Mouse (Mus musculus): Measurements from ENCODE around the gene Tnnt1. TPM values are rescaled to one million over a fixed set of nuclear protein-coding genes. Genes with fewer than 3 reads are reported as not detected.
A peak's percentile ranks its signal among the peaks of the same experiment; 100 is the strongest.

Gene Tnnt1
- polyA plus RNA-seq, 1 experiment from 2014 or later, result 6.3 TPM

GRCm38 (mm10) chr7:4502421-4503090, 13.6 kb downstream of the Tnnt1 start:
- 13% methylated on average over 14 of the region's 14 CpGs for WGBS
- Histone ChIP-seq H3K4me2 (peak overlapping the region; percentile 80), H3K9ac (peak overlapping the region; percentile 92; the same call in 1 of the 2 replicates), H3K27ac (ENCODE audit: low read depth) (peak overlapping the region; percentile 91; the same call in 1 of the 2 replicates), H3K4me3 (ENCODE audit: low read depth, low read length) (peak overlapping the region; percentile 87), H3K36me3 (ENCODE audit: insufficient read depth) (no peaks in the 10 kb centered on the region), H3K27me3 (ENCODE audit: insufficient read depth, low read length) (no peaks in the 10 kb centered on the region), H3K9me3 (ENCODE audit: low read depth, low read length) (no peaks in the 10 kb centered on the region), H3K4me1 (ENCODE audit: insufficient read depth) (peaks cover 12% of the 10 kb centered on the region)
- ATAC-seq (ENCODE audit: insufficient read depth), result peak; percentile 3; the same call in 1 of the 2 replicates
- no peak for TF ChIP-seq CTCF (IDR thresholded peaks at IDR 0.05; ENCODE audit: low read depth)
- peak; percentile 73 for DNase-seq

DNA sequence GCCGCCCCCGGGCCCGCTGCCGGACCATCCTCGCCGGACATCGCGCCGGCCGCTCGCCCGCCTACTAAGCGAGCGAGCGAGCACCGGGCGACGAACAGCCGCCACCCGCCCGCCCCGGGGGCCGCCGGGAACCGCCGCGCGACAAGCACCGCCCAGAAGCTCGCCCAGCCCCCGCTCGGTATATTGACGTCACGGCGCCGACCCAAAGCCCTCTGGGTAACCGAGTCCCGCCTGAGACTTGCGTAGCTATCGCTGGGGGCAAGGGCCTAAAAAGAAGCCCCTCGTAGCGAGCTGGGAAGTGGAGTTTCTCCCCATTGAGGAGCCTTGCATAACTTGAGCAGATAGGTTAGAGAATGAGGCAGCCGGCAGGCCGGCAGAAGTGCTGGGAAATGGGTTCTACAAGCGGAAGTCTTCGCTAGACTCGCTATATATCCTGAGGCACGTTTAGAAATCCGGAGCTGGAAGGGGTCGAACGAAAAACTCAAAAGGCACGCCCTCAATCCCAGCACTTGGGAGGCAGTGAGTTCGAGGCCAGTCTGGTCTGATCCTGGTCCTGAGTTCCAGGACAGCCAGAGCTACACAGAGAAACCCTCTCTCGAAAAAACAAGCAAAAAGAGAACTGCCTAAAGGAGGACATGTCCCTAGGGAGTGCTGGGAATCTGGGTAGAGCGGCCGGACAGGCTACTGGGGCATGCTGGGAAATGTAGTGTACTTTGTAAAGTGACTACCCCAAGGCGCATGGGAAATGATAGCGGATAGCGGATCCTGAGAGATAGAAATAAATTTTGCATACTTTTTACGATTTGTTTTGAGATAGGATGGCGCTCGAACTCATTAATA, 14.4 kb downstream of the Tnnt1 start, which contains the start of gene Ppp1r12c:
Ppp1r12c (minus strand) TSS at position 123 of the 840 bp plus-strand sequence.
- ATAC-seq (ENCODE audit: insufficient read depth), result peak; percentile 94
- TF ChIP-seq CTCF (IDR thresholded peaks at IDR 0.05; ENCODE audit: low read depth), result no peak
- Histone ChIP-seq H3K9ac (peak within 1 kb of the TSS; percentile 92), H3K36me3 (ENCODE audit: insufficient read depth) (peaks cover 8% of the 10 kb centered on the region), H3K9me3 (ENCODE audit: low read depth, low read length) (no peaks in the 10 kb centered on the region), H3K27me3 (ENCODE audit: insufficient read depth, low read length) (no peaks in the 10 kb centered on the region), H3K4me3 (ENCODE audit: low read depth, low read length) (peak within 1 kb of the TSS; percentile 87), H3K4me2 (peak within 1 kb of the TSS; percentile 80), H3K27ac (ENCODE audit: low read depth) (peak within 1 kb of the TSS; percentile 91), H3K4me1 (ENCODE audit: insufficient read depth) (peaks cover 12% of the 10 kb centered on the region)
- peak; percentile 97 for DNase-seq
- under 1% methylated on average over 62 of the region's 62 CpGs for WGBS

DNA sequence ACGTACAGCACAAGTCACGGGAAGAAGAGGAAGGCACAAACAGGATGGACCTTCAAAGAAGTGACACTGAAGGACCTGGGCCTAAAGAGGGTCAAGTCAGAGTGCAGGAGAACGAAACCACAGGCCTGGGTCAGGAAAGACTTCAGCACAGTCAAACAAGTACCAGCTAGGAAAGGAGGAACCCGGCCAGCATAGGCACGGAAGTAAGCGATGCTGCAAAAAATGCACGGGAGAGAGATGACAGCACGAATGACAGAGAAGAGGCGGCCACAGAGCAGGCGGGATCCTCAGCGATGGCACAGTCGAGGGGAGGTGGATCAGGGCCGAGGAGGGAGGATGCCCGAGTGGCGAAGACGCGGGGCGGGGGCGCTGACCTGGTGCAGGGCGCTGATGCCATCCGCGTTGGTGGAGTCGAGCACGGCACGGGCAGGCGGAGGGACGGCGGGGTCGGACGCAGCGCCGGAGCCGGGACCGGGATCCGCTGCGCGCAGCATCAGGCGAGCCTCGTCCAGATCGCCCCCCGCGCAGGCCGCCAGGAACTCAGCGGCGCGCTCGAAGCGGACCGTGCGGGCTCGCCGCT, 15.2 kb downstream of the Tnnt1 start:
- peak overlapping the region; percentile 91 for H3K27ac ChIP-seq (ENCODE audit: low read depth)
- peak overlapping the region; percentile 92 for H3K9ac ChIP-seq
- ATAC-seq (ENCODE audit: insufficient read depth) (peak; percentile 37), DNase-seq (peak; percentile 40)
- H3K4me2 ChIP-seq, result peak overlapping the region; percentile 80
- H3K27me3 ChIP-seq (ENCODE audit: insufficient read depth, low read length), result no peaks in the 10 kb centered on the region
- H3K4me3 ChIP-seq (ENCODE audit: low read depth, low read length), result peak overlapping the region; percentile 87
- WGBS, result under 1% methylated on average over 52 of the region's 52 CpGs
- peaks cover 12% of the 10 kb centered on the region for H3K4me1 ChIP-seq (ENCODE audit: insufficient read depth)
- H3K36me3 ChIP-seq (ENCODE audit: insufficient read depth), result peaks cover 14% of the 10 kb centered on the region
- no peak for TF ChIP-seq CTCF (IDR thresholded peaks at IDR 0.05; ENCODE audit: low read depth)
- no peaks in the 10 kb centered on the region for H3K9me3 ChIP-seq (ENCODE audit: low read depth, low read length)

DNA sequence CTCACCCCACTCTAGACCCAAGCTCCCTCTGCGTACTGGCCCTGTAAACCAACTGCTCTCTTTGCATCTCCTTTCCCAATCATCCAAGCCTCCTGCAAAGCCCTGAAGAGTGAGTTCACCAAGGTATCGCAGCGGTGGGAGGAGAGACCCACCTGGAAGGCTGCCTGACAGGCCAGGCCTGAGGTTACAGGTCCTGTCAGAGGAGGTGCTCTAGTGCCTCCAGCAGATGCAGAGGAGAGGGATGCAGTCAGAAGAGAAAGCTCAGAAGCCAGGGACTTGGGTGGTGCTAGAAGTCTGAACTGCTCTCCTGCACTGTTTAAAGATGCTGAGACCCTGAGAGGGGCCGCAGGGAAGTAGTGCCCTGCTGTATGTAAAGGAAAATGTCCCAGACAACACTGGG, 17.1 kb downstream of the Tnnt1 start:
- no peaks in the 10 kb centered on the region for H3K9me3 ChIP-seq (ENCODE audit: low read depth, low read length)
- H3K27me3 ChIP-seq (ENCODE audit: insufficient read depth, low read length), result no peaks in the 10 kb centered on the region
- H3K4me2 ChIP-seq, result peak overlapping the region; percentile 80; the same call in 1 of the 2 replicates
- no peak for DNase-seq
- peak overlapping the region; percentile 36; the same call in 1 of the 2 replicates for H3K9ac ChIP-seq
- WGBS, result 86% methylated on average over 4 of the region's 4 CpGs
- H3K4me3 ChIP-seq (ENCODE audit: low read depth, low read length), result no peak overlapping the region
- H3K27ac ChIP-seq (ENCODE audit: low read depth), result no peak overlapping the region
- H3K4me1 ChIP-seq (ENCODE audit: insufficient read depth), result peaks cover 12% of the 10 kb centered on the region
- no peak for TF ChIP-seq CTCF (IDR thresholded peaks at IDR 0.05; ENCODE audit: low read depth)
- ATAC-seq (ENCODE audit: insufficient read depth), result no peak
- peaks cover 27% of the 10 kb centered on the region for H3K36me3 ChIP-seq (ENCODE audit: insufficient read depth)

GRCm38 (mm10) chr7:4498251-4498650, 17.9 kb downstream of the Tnnt1 start:
- Histone ChIP-seq H3K4me2 (peak overlapping the region; percentile 80), H3K27me3 (ENCODE audit: insufficient read depth, low read length) (no peaks in the 10 kb centered on the region), H3K9me3 (ENCODE audit: low read depth, low read length) (no peaks in the 10 kb centered on the region), H3K27ac (ENCODE audit: low read depth) (no peak overlapping the region), H3K4me3 (ENCODE audit: low read depth, low read length) (0 out of 2 replicates have a peak overlapping the region, but pooled peaks have one; percentile 1), H3K4me1 (ENCODE audit: insufficient read depth) (peaks cover 12% of the 10 kb centered on the region), H3K9ac (no peak overlapping the region), H3K36me3 (ENCODE audit: insufficient read depth) (peaks cover 34% of the 10 kb centered on the region)
- ATAC-seq (ENCODE audit: insufficient read depth) (no peak), DNase-seq (peak; percentile 75)
- TF ChIP-seq CTCF (IDR thresholded peaks at IDR 0.05; ENCODE audit: low read depth), result no peak
- 16% methylated on average over 9 of the region's 9 CpGs for WGBS

- no peak overlapping the region for H3K9ac ChIP-seq
- no peak overlapping the region for H3K27ac ChIP-seq (ENCODE audit: low read depth)
- peaks cover 12% of the 10 kb centered on the region for H3K4me1 ChIP-seq (ENCODE audit: insufficient read depth)
- no peak overlapping the region for H3K4me3 ChIP-seq (ENCODE audit: low read depth, low read length)
- H3K27me3 ChIP-seq (ENCODE audit: insufficient read depth, low read length), result no peaks in the 10 kb centered on the region
- peaks cover 42% of the 10 kb centered on the region for H3K36me3 ChIP-seq (ENCODE audit: insufficient read depth)
- no peak for ATAC-seq (ENCODE audit: insufficient read depth)
- TF ChIP-seq CTCF (IDR thresholded peaks at IDR 0.05; ENCODE audit: low read depth), result no peak
- 86% methylated on average over 9 of the region's 9 CpGs for WGBS
- no peaks in the 10 kb centered on the region for H3K9me3 ChIP-seq (ENCODE audit: low read depth, low read length)
- no peak overlapping the region for H3K4me2 ChIP-seq
- DNase-seq, result no peak
Observed at GRCm38 (mm10) chr7:4497271-4497903, 18.8 kb downstream of the Tnnt1 start.

All from lung, embryonic 14.5 days (tissue).